Mouse (Mus musculus) lung, embryonic 16.5 days (tissue): ENCODE measurements around the gene Carf. TPM values are rescaled to one million over a fixed set of nuclear protein-coding genes. Genes with fewer than 3 reads are reported as not detected.

Experiments used
- ATAC-seq: fragments of 200-750 bp; cut with Nextera tagmentation; 2 replicates; pipeline ENCODE4 v1.8.0; 2017; ENCODE audit warnings: low read depth, mild to moderate bottlenecking, moderate library complexity
- H3K27ac ChIP-seq: fragments of 300-500 bp; sonication (generic); 2 replicates; pipeline ENCODE4 v1.5.1; 2014; ENCODE audit warnings: mild to moderate bottlenecking, control low read depth, low read length
- H3K27me3 ChIP-seq: fragments of 300-500 bp; sonication (generic); 2 replicates; pipeline ENCODE4 v1.6.1; 2014; ENCODE audit warnings: low read depth, low read length, mixed read lengths; ENCODE audit not compliant: control insufficient read depth, insufficient read depth
- H3K36me3 ChIP-seq: fragments of 300-500 bp; sonication (generic); 2 replicates; pipeline ENCODE4 v1.6.1; 2014; ENCODE audit warnings: low read length; ENCODE audit not compliant: control insufficient read depth, insufficient read depth
- H3K4me1 ChIP-seq: fragments of 300-500 bp; sonication (generic); replicated peaks from 2 replicates; pipeline ENCODE4 v1.6.1; 2014; ENCODE audit warnings: low read length, mixed read lengths; ENCODE audit not compliant: control insufficient read depth, insufficient read depth
- H3K4me2 ChIP-seq: fragments of 300-500 bp; sonication (generic); 2 replicates; pipeline ENCODE4 v1.6.1; 2014; ENCODE audit warnings: low read depth, low read length, control low read depth
- H3K4me3 ChIP-seq: fragments of 300-500 bp; sonication (generic); 2 replicates; pipeline ENCODE4 v1.5.1; 2014; ENCODE audit warnings: mild to moderate bottlenecking, low read length, control low read depth
- H3K9ac ChIP-seq: fragments of 300-500 bp; sonication (generic); 2 replicates; pipeline ENCODE4 v1.6.1; 2014; ENCODE audit warnings: low read length, control low read depth
- H3K9me3 ChIP-seq: fragments of 300-500 bp; sonication (generic); 2 replicates; pipeline ENCODE4 v1.6.1; 2016; ENCODE audit warnings: low read length; ENCODE audit not compliant: control insufficient read depth
- WGBS: fragments of 180-500 bp; shearing (Covaris S2); extraction: QIAGEN DNeasy Blood & Tissue Kit; methylation state at CpG from one replicate; pipeline ENCODE4 v1.1.7; 2014; 5-methylcytosine and 5-hydroxymethylcytosine counted together
- polyA plus RNA-seq: library from polyadenylated mRNA; unstranded; fragments of >200 nt; fragmentation: Nextera tagmentation; extraction: Ambion mirVana; gene quantifications from 2 replicates; pipeline ENCODE4 v1.2.1, GENCODE M21; 2015

Gene Carf
- polyA plus RNA-seq, 1 experiment from 2014 or later: 5.8 TPM

- ATAC-seq: no peak
- H3K27me3 ChIP-seq: no peaks in the 10 kb centered on the region
- H3K27ac ChIP-seq: peak overlapping the region; percentile 99
- peak overlapping the region; percentile 72 for H3K4me2 ChIP-seq
- H3K4me3 ChIP-seq: peak overlapping the region; percentile 97
- H3K9me3 ChIP-seq: no peaks in the 10 kb centered on the region
- peaks cover 5% of the 10 kb centered on the region for H3K36me3 ChIP-seq
- 7% methylated on average over 9 of the region's 9 CpGs for WGBS
- H3K9ac ChIP-seq: peak overlapping the region; percentile 96
- peaks cover 7% of the 10 kb centered on the region for H3K4me1 ChIP-seq
Observed at GRCm38 (mm10) chr1:60098839-60099238, 792 bp downstream of the Carf start.

GRCm38 (mm10) chr1:60104582-60104981, 6.5 kb downstream of the Carf start:
- no peak for ATAC-seq

GRCm38 (mm10) chr1:60117721-60118455, 19.8 kb downstream of the Carf start:
- no peak overlapping the region for H3K27ac ChIP-seq
- WGBS: 60% methylated on average over 7 of the region's 7 CpGs
- H3K9ac ChIP-seq: no peak overlapping the region
- H3K4me3 ChIP-seq: no peak overlapping the region
- no peak overlapping the region for H3K4me2 ChIP-seq
- H3K27me3 ChIP-seq: no peaks in the 10 kb centered on the region
- H3K36me3 ChIP-seq: peaks cover 5% of the 10 kb centered on the region; the same call in 1 of the 2 replicates
- ATAC-seq: no peak
- H3K4me1 ChIP-seq: no peaks in the 10 kb centered on the region
- peaks cover 4% of the 10 kb centered on the region; the same call in 1 of the 2 replicates for H3K9me3 ChIP-seq

More at GRCm38 (mm10) chr1:60104582-60104981, 6.5 kb downstream of the Carf start:
- no peak overlapping the region for H3K4me3 ChIP-seq
- H3K9me3 ChIP-seq: no peaks in the 10 kb centered on the region
- H3K4me1 ChIP-seq: no peaks in the 10 kb centered on the region
- no peak overlapping the region for H3K9ac ChIP-seq
- H3K27ac ChIP-seq: no peak overlapping the region
- H3K4me2 ChIP-seq: no peak overlapping the region
- 100% methylated on average over 1 of the region's 1 CpGs for WGBS
- peaks cover 3% of the 10 kb centered on the region; the same call in 1 of the 2 replicates for H3K36me3 ChIP-seq
- no peaks in the 10 kb centered on the region for H3K27me3 ChIP-seq

- H3K27me3 ChIP-seq: no peaks in the 10 kb centered on the region
- no peaks in the 10 kb centered on the region for H3K9me3 ChIP-seq
- no peak overlapping the region for H3K4me3 ChIP-seq
- no peak overlapping the region for H3K4me2 ChIP-seq
- ATAC-seq: no peak
- 57% methylated on average over 9 of the region's 9 CpGs for WGBS
- H3K4me1 ChIP-seq: no peaks in the 10 kb centered on the region
- H3K36me3 ChIP-seq: peaks cover 2% of the 10 kb centered on the region; the same call in 1 of the 2 replicates
- no peak overlapping the region for H3K27ac ChIP-seq
- H3K9ac ChIP-seq: no peak overlapping the region
Observed at GRCm38 (mm10) chr1:60137346-60137745, 39.3 kb downstream of the Carf start.

- Histone ChIP-seq H3K27ac (no peak overlapping the region), H3K27me3 (no peaks in the 10 kb centered on the region), H3K4me1 (no peaks in the 10 kb centered on the region), H3K4me2 (no peak overlapping the region), H3K36me3 (no peaks in the 10 kb centered on the region), H3K9ac (no peak overlapping the region), H3K9me3 (no peaks in the 10 kb centered on the region), H3K4me3 (no peak overlapping the region)
- WGBS: 61% methylated on average over 5 of the region's 5 CpGs
- no peak for ATAC-seq
Observed at GRCm38 (mm10) chr1:60152700-60153099, 54.7 kb downstream of the Carf start.

- Histone ChIP-seq H3K36me3 (no peaks in the 10 kb centered on the region), H3K9ac (no peak overlapping the region), H3K27me3 (no peaks in the 10 kb centered on the region), H3K4me1 (no peaks in the 10 kb centered on the region), H3K9me3 (no peaks in the 10 kb centered on the region), H3K27ac (no peak overlapping the region), H3K4me3 (no peak overlapping the region), H3K4me2 (no peak overlapping the region)
- WGBS: 80% methylated on average over 7 of the region's 7 CpGs
- no peak for ATAC-seq
Observed at GRCm38 (mm10) chr1:60156651-60157050, 58.6 kb downstream of the Carf start.

- Histone ChIP-seq H3K27me3 (no peaks in the 10 kb centered on the region), H3K4me1 (no peaks in the 10 kb centered on the region), H3K27ac (no peak overlapping the region), H3K36me3 (no peaks in the 10 kb centered on the region), H3K9me3 (no peaks in the 10 kb centered on the region), H3K9ac (no peak overlapping the region), H3K4me2 (no peak overlapping the region), H3K4me3 (no peak overlapping the region)
- no peak; the same call in 1 of the 2 replicates for ATAC-seq
- WGBS: 44% methylated on average over 3 of the region's 3 CpGs
Observed at GRCm38 (mm10) chr1:60158411-60158810, 60.4 kb downstream of the Carf start.

GRCm38 (mm10) chr1:60163676-60164075, 65.6 kb downstream of the Carf start:
- H3K4me1 ChIP-seq: no peaks in the 10 kb centered on the region
- H3K9me3 ChIP-seq: no peaks in the 10 kb centered on the region
- no peak for ATAC-seq
- H3K4me3 ChIP-seq: no peak overlapping the region
- no peak overlapping the region for H3K4me2 ChIP-seq
- no peaks in the 10 kb centered on the region for H3K27me3 ChIP-seq
- no peak overlapping the region for H3K27ac ChIP-seq
- 80% methylated on average over 3 of the region's 3 CpGs for WGBS
- H3K9ac ChIP-seq: no peak overlapping the region
- H3K36me3 ChIP-seq: no peaks in the 10 kb centered on the region

GRCm38 (mm10) chr1:60169626-60170025, 71.6 kb downstream of the Carf start:
- 66% methylated on average over 2 of the region's 2 CpGs for WGBS
- Histone ChIP-seq H3K4me3 (no peak overlapping the region), H3K27ac (no peak overlapping the region), H3K27me3 (no peaks in the 10 kb centered on the region), H3K4me2 (no peak overlapping the region), H3K4me1 (no peaks in the 10 kb centered on the region), H3K9ac (no peak overlapping the region), H3K9me3 (no peaks in the 10 kb centered on the region), H3K36me3 (no peaks in the 10 kb centered on the region)
- ATAC-seq: no peak
